Mouse (Mus musculus) embryonic fibroblast, embryonic 13.5 days (primary cell): ENCODE results near the gene Meox2.

Experiments
- CTCF ChIP-seq: IDR thresholded peaks from 2 replicates; pipeline ENCODE4 v1.5.1; 2011; ENCODE audit warnings: mild to moderate bottlenecking, control low read depth, low read length, moderate library complexity, borderline replicate concordance; ENCODE audit not compliant: insufficient read depth
- POLR2A ChIP-seq: IDR thresholded peaks from 2 replicates; pipeline ENCODE4 v1.6.1; 2011; ENCODE audit warnings: low read depth, mild to moderate bottlenecking, control low read depth, low read length, moderate library complexity

- TF ChIP-seq CTCF (no peak), POLR2A (no peak)
Measured at GRCm38 (mm10) chr12:37173324-37173723, 65.0 kb downstream of the Meox2 start.
